Mouse (Mus musculus) erythroblast, embryonic 14.5 days (primary cell): ENCODE measurements around the gene Plekhf1.

Source experiments
- GATA1 ChIP-seq: IDR thresholded peaks from 2 replicates; pipeline ENCODE4 v1.6.1; 2012; ENCODE audit warnings: low read length, inconsistent platforms, mixed read lengths
- TAL1 ChIP-seq: IDR thresholded peaks from 3 replicates; pipeline ENCODE4 v1.6.1; 2012; ENCODE audit warnings: low read length, inconsistent platforms, mixed read lengths

DNA sequence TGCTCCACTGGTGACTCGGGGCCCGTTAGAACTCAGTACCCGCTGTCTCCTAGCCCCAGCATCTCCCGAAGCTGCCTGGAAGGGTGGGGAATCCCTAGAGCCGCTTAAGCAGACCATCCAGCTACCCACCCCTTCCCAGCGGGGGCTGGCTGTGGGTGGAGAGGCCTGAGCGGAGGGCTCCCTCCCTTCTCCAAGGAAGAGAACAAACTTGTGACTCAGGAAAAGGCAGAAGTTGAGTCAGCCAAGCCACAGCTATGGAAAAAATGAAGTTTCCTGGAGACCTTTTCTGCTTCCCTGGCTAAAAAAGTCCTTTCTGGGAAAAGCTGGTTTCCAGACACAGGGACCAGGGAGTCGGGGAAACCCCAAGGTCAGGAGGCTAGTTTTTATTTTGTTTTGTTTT, 2.5 kb upstream of the Plekhf1 start:
- TF ChIP-seq TAL1 (no peak), GATA1 (no peak)
